Mouse (Mus musculus): ENCODE results near the gene Doc2a. TPM values are rescaled to one million over a fixed set of nuclear protein-coding genes. Genes with fewer than 3 reads are reported as not detected.

The Doc2a gene
- polyA plus RNA-seq (2014; fragmentation: Illumina TruSeq; extraction: RNeasy Lipid Tissue Mini Kit (QIAGEN cat#74804); ENCODE audit: low read depth, low replicate concordance), result not detected

GRCm38 (mm10) chr7:126847116-126847420 lies at the start of gene Doc2a:
Gene Doc2a, plus strand, starts transcription at chr7:126847416.

GRCm38 (mm10) chr7:126831539-126831938 lies 15.7 kb upstream of the Doc2a start, which contains the start of gene 4930451I11Rik:
Gene 4930451I11Rik, minus strand, starts transcription at chr7:126831639.

GRCm38 (mm10) chr7:126861429-126862130 lies 14.4 kb downstream of the Doc2a start, which contains the start of gene Hirip3:
Gene Hirip3, plus strand, starts transcription at chr7:126861972.

GRCm38 (mm10) chr7:126862147-126862784 lies 15.1 kb downstream of the Doc2a start, which contains the start of gene Ino80e:
Gene Ino80e, minus strand, starts transcription at chr7:126862377.

GRCm38 (mm10) chr7:126884286-126885164 lies 37.3 kb downstream of the Doc2a start, which contains the start of gene Taok2:
Gene Taok2, minus strand, starts transcription at chr7:126884703.

Other genes starting within 250 kb of the Doc2a start
- 21.1 TPM for gene Nupr1, start 216.6 kb upstream of the Doc2a start, polyA plus RNA-seq (2014; fragmentation: Illumina TruSeq; extraction: RNeasy Lipid Tissue Mini Kit (QIAGEN cat#74804); ENCODE audit: low read depth, low replicate concordance)
- 17.1 TPM for gene Sgf29, start 198.1 kb upstream of the Doc2a start, polyA plus RNA-seq (2014; fragmentation: Illumina TruSeq; extraction: RNeasy Lipid Tissue Mini Kit (QIAGEN cat#74804); ENCODE audit: low read depth, low replicate concordance)
- gene Sult1a1, start 171.0 kb upstream of the Doc2a start, polyA plus RNA-seq (2014; fragmentation: Illumina TruSeq; extraction: RNeasy Lipid Tissue Mini Kit (QIAGEN cat#74804); ENCODE audit: low read depth, low replicate concordance), result 66.1 TPM
- gene Bola2, start 152.0 kb upstream of the Doc2a start, polyA plus RNA-seq (2014; fragmentation: Illumina TruSeq; extraction: RNeasy Lipid Tissue Mini Kit (QIAGEN cat#74804); ENCODE audit: low read depth, low replicate concordance), result 24.6 TPM
- gene Slx1b, start 151.6 kb upstream of the Doc2a start, polyA plus RNA-seq (2014; fragmentation: Illumina TruSeq; extraction: RNeasy Lipid Tissue Mini Kit (QIAGEN cat#74804); ENCODE audit: low read depth, low replicate concordance), result 4.7 TPM
- 8.3 TPM for gene Coro1a, start 139.6 kb upstream of the Doc2a start, polyA plus RNA-seq (2014; fragmentation: Illumina TruSeq; extraction: RNeasy Lipid Tissue Mini Kit (QIAGEN cat#74804); ENCODE audit: low read depth, low replicate concordance)
- gene Mapk3, start 87.8 kb upstream of the Doc2a start, polyA plus RNA-seq (2014; fragmentation: Illumina TruSeq; extraction: RNeasy Lipid Tissue Mini Kit (QIAGEN cat#74804); ENCODE audit: low read depth, low replicate concordance), result 60.7 TPM
- gene Gdpd3, start 81.1 kb upstream of the Doc2a start, polyA plus RNA-seq (2014; fragmentation: Illumina TruSeq; extraction: RNeasy Lipid Tissue Mini Kit (QIAGEN cat#74804); ENCODE audit: low read depth, low replicate concordance), result 3.2 TPM
- gene Ypel3, start 70.5 kb upstream of the Doc2a start, polyA plus RNA-seq (2014; fragmentation: Illumina TruSeq; extraction: RNeasy Lipid Tissue Mini Kit (QIAGEN cat#74804); ENCODE audit: low read depth, low replicate concordance), result 118 TPM
- gene Tbx6, start 65.9 kb upstream of the Doc2a start, polyA plus RNA-seq (2014; fragmentation: Illumina TruSeq; extraction: RNeasy Lipid Tissue Mini Kit (QIAGEN cat#74804); ENCODE audit: low read depth, low replicate concordance), result 1.6 TPM
- 43.4 TPM for gene Ppp4c, start 54.9 kb upstream of the Doc2a start, polyA plus RNA-seq (2014; fragmentation: Illumina TruSeq; extraction: RNeasy Lipid Tissue Mini Kit (QIAGEN cat#74804); ENCODE audit: low read depth, low replicate concordance)
- 7.6 TPM for gene Fam57b, start 49.7 kb upstream of the Doc2a start, polyA plus RNA-seq (2014; fragmentation: Illumina TruSeq; extraction: RNeasy Lipid Tissue Mini Kit (QIAGEN cat#74804); ENCODE audit: low read depth, low replicate concordance)
- gene 4930451I11Rik, start 15.8 kb upstream of the Doc2a start, polyA plus RNA-seq (2014; fragmentation: Illumina TruSeq; extraction: RNeasy Lipid Tissue Mini Kit (QIAGEN cat#74804); ENCODE audit: low read depth, low replicate concordance), result not detected
- gene Hirip3, start 14.6 kb downstream of the Doc2a start, polyA plus RNA-seq (2014; fragmentation: Illumina TruSeq; extraction: RNeasy Lipid Tissue Mini Kit (QIAGEN cat#74804); ENCODE audit: low read depth, low replicate concordance), result 22.7 TPM
- gene Ino80e, start 15.0 kb downstream of the Doc2a start, polyA plus RNA-seq (2014; fragmentation: Illumina TruSeq; extraction: RNeasy Lipid Tissue Mini Kit (QIAGEN cat#74804); ENCODE audit: low read depth, low replicate concordance), result 18.7 TPM
- 41.9 TPM for gene Taok2, start 37.3 kb downstream of the Doc2a start, polyA plus RNA-seq (2014; fragmentation: Illumina TruSeq; extraction: RNeasy Lipid Tissue Mini Kit (QIAGEN cat#74804); ENCODE audit: low read depth, low replicate concordance)
- gene Tmem219, start 75.5 kb downstream of the Doc2a start, polyA plus RNA-seq (2014; fragmentation: Illumina TruSeq; extraction: RNeasy Lipid Tissue Mini Kit (QIAGEN cat#74804); ENCODE audit: low read depth, low replicate concordance), result 19.1 TPM
- 7.8 TPM for gene Kctd13, start 81.5 kb downstream of the Doc2a start, polyA plus RNA-seq (2014; fragmentation: Illumina TruSeq; extraction: RNeasy Lipid Tissue Mini Kit (QIAGEN cat#74804); ENCODE audit: low read depth, low replicate concordance)
- not detected for gene Asphd1, start 102.2 kb downstream of the Doc2a start, polyA plus RNA-seq (2014; fragmentation: Illumina TruSeq; extraction: RNeasy Lipid Tissue Mini Kit (QIAGEN cat#74804); ENCODE audit: low read depth, low replicate concordance)
- 1.6 TPM for gene Sez6l2, start 103.1 kb downstream of the Doc2a start, polyA plus RNA-seq (2014; fragmentation: Illumina TruSeq; extraction: RNeasy Lipid Tissue Mini Kit (QIAGEN cat#74804); ENCODE audit: low read depth, low replicate concordance)
- 48.9 TPM for gene Cdipt, start 128.5 kb downstream of the Doc2a start, polyA plus RNA-seq (2014; fragmentation: Illumina TruSeq; extraction: RNeasy Lipid Tissue Mini Kit (QIAGEN cat#74804); ENCODE audit: low read depth, low replicate concordance)
- gene Cdiptos, start 128.7 kb downstream of the Doc2a start, polyA plus RNA-seq (2014; fragmentation: Illumina TruSeq; extraction: RNeasy Lipid Tissue Mini Kit (QIAGEN cat#74804); ENCODE audit: low read depth, low replicate concordance), result 0.63 TPM
- 38.1 TPM for gene Mvp, start 167.2 kb downstream of the Doc2a start, polyA plus RNA-seq (2014; fragmentation: Illumina TruSeq; extraction: RNeasy Lipid Tissue Mini Kit (QIAGEN cat#74804); ENCODE audit: low read depth, low replicate concordance)
- gene Pagr1b, start 169.1 kb downstream of the Doc2a start, polyA plus RNA-seq (2014; fragmentation: Illumina TruSeq; extraction: RNeasy Lipid Tissue Mini Kit (QIAGEN cat#74804); ENCODE audit: low read depth, low replicate concordance), result 0.86 TPM
- gene Pagr1a, start 169.9 kb downstream of the Doc2a start, polyA plus RNA-seq (2014; fragmentation: Illumina TruSeq; extraction: RNeasy Lipid Tissue Mini Kit (QIAGEN cat#74804); ENCODE audit: low read depth, low replicate concordance), result not detected
- 35.1 TPM for gene Gm42742, start 173.7 kb downstream of the Doc2a start, polyA plus RNA-seq (2014; fragmentation: Illumina TruSeq; extraction: RNeasy Lipid Tissue Mini Kit (QIAGEN cat#74804); ENCODE audit: low read depth, low replicate concordance)
- 2.0 TPM for gene Prrt2, start 173.8 kb downstream of the Doc2a start, polyA plus RNA-seq (2014; fragmentation: Illumina TruSeq; extraction: RNeasy Lipid Tissue Mini Kit (QIAGEN cat#74804); ENCODE audit: low read depth, low replicate concordance)
- gene Maz, start 179.6 kb downstream of the Doc2a start, polyA plus RNA-seq (2014; fragmentation: Illumina TruSeq; extraction: RNeasy Lipid Tissue Mini Kit (QIAGEN cat#74804); ENCODE audit: low read depth, low replicate concordance), result 59.5 TPM
- 0.24 TPM for gene Kif22, start 195.1 kb downstream of the Doc2a start, polyA plus RNA-seq (2014; fragmentation: Illumina TruSeq; extraction: RNeasy Lipid Tissue Mini Kit (QIAGEN cat#74804); ENCODE audit: low read depth, low replicate concordance)
- gene Zg16, start 239.9 kb downstream of the Doc2a start, polyA plus RNA-seq (2014; fragmentation: Illumina TruSeq; extraction: RNeasy Lipid Tissue Mini Kit (QIAGEN cat#74804); ENCODE audit: low read depth, low replicate concordance), result not detected
- 2.1 TPM for gene AI467606, start 243.9 kb downstream of the Doc2a start, polyA plus RNA-seq (2014; fragmentation: Illumina TruSeq; extraction: RNeasy Lipid Tissue Mini Kit (QIAGEN cat#74804); ENCODE audit: low read depth, low replicate concordance)

Measured in heart, adult 10 weeks (tissue).